Mouse (Mus musculus): ENCODE measurements around the gene Timmdc1.

The Timmdc1 gene

DNA sequence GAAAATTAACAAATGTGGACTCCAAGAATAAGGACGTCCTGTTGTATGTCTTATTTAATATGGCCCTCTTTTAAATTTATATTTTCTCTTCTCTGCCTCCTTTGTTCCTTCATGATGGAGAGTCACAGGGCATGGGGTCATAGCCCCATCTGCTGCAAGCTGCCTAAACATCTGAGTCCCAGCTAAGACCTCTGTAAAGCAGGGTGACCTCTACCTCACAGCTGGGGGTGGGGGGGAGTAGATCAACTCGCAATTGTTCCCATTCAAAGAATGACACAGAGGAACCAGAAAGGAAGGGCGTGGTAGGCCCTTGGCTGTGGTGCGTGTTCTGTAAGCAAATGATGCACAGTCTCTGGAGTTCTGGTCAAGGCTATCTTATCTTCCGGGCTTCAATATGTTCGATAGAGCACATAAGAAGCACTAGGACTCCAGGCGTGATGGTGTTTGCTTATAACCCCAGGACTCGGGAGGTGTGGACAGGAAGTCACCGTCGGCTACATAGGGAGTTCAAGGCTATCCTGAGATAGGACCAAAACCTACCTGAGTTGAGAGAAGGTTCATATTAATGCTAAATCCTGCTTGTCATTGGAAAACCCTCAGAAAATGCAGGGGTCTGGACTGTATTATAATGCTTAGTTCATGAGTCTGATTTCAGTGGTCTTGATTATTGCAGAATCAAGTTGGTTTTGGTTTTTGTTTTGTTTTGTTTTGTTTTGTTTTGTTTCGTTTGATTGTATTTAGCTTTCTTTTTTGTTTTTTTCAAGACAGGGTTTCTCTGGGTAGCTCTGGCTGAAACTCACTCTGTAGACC is 50.6 kb downstream of the Timmdc1 start:
- in situ Hi-C loops (cut with MboI; ENCODE audit: low pct_unique_long_range_greater_than_20kb in 1 of 2, low sequenced_read_pairs in 2 of 2, unreplicated experiment in 1 of 2), result no loop called here

- in situ Hi-C loops (cut with MboI; ENCODE audit: low pct_unique_long_range_greater_than_20kb in 1 of 2, low sequenced_read_pairs in 2 of 2, unreplicated experiment in 1 of 2), result loop anchor here in 1 of 2 experiments (10.0 kb wide), 1 partner anchor 125 kb away; the partner anchor contains the start of genes Cox17, Gm21987 and Maats1
Measured at GRCm38 (mm10) chr16:38469437-38469836, 53.0 kb downstream of the Timmdc1 start.

DNA sequence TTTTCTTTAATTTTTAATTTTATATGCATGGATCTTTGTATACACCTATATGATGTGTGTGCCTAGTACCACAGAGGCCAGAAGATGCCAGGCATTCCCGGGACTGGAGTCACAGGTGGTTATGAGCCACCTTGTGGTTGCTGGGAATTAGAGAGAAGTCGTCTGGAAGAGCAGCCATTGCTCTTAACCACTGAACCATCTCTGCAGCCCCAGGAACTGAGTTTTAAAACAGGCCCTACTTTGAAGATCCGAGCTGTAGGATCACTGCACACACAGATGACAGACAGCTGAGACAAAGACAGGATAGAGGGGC is 53.8 kb downstream of the Timmdc1 start:
- in situ Hi-C loops (cut with MboI; ENCODE audit: low pct_unique_long_range_greater_than_20kb in 1 of 2, low sequenced_read_pairs in 2 of 2, unreplicated experiment in 1 of 2), result loop anchor here in 1 of 2 experiments (10.0 kb wide), 1 partner anchor 124 kb away; the partner anchor contains the start of genes Cox17, Gm21987 and Maats1

DNA sequence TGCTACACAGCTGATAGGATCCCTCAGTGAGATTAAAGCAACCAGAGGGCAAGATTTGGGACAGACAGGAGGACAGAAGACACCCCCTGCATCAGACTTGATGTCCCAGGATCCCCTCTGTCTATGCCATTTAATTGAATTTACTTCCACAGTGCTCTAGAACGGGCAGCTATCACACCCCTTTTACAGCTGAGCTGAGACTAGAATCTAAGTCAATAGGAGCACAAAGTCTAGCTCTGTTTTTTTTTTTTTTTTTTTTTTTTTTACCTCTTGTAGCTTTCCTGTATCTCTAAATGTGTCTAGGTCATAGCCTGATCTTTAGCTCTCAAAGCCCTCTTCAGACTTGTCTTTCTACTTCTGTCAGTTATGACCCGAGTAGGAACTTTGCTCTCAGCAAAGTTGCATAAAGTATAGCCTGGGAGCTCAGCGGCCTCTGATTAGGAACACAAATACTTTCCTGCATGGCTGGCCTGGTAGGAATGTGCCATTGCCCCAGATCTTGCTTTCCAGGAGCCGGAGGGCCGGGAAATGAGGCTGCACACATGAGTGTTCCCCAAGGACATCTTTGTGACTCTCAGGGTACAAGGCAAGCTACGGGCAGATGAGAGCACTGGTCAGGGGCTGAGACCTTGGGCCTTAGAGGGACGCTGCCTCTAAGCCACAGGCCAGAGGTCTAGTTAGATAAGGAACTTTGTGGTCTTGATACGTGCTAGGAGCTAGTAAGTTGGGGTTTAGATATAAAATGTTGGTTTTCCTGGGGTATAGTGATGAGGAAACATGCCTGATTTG is 54.4 kb downstream of the Timmdc1 start:
- in situ Hi-C loops (cut with MboI; ENCODE audit: low pct_unique_long_range_greater_than_20kb in 1 of 2, low sequenced_read_pairs in 2 of 2, unreplicated experiment in 1 of 2), result loop anchor here in 1 of 2 experiments (10.0 kb wide), 1 partner anchor 123 kb away; the partner anchor contains the start of genes Cox17, Gm21987 and Maats1

DNA sequence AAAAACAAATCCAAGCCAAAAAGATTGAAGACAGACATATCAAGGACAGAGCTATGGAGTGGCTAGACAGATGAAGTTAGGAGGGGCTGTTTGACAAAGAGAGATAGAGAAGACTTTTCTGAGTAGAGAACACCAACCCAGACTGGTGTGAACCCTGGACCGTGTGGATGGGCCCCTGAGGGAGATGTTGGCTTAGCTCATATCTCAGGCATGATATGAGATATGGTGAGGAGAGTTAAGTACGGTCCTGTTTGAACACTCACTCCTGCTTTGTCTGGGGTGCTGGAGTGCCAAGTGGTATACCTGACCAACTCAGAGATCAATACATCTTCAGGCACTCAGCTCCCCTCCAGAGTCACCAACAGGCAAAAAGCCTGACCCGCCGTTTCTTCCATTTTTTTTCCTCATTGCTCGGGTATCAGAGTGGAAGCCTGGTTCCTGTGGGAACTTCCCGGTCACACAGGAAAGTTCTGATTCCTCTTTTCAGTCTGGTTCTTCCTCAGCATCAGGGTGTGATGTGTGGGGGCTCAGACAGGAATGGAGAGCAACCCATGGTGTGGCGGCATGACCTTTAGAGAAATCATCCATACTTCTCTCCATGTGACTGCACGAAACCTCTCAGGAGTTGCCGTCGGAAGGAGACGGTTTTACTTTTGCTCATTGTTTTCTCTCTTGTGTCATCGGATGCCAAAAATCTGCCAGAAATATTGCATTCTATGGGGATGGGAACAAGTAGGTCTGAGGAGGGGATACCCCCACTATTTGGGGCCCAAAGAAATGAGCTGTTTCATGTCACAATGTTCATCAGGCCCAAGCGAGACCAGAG is 55.2 kb downstream of the Timmdc1 start:
- in situ Hi-C loops (cut with MboI; ENCODE audit: low pct_unique_long_range_greater_than_20kb in 1 of 2, low sequenced_read_pairs in 2 of 2, unreplicated experiment in 1 of 2), result loop anchor here in 1 of 2 experiments (10.0 kb wide), 1 partner anchor 123 kb away; the partner anchor contains the start of genes Cox17, Gm21987 and Maats1

DNA sequence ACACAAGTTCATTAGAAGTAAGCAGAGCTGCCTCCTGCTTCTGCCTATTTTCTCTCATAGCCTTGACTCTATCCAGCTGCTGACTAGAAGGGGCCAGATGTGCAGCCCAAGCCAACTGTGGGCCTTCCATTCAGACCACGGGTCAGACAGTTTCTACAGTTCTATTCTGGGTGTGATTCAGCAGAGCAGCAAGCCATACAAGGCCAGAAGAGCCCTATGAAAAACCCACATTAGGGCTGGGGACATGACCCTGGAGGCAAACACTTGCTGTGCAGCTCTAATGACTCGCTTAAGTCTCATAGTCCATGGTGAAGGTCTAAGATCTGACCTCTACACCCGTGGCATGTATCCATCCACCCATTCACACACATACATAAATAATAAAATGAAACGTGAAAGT is 56.4 kb downstream of the Timmdc1 start:
- in situ Hi-C loops (cut with MboI; ENCODE audit: low pct_unique_long_range_greater_than_20kb in 1 of 2, low sequenced_read_pairs in 2 of 2, unreplicated experiment in 1 of 2), result loop anchor here in 1 of 2 experiments (10.0 kb wide), 1 partner anchor 121 kb away; the partner anchor contains the start of genes Cox17, Gm21987 and Maats1

DNA sequence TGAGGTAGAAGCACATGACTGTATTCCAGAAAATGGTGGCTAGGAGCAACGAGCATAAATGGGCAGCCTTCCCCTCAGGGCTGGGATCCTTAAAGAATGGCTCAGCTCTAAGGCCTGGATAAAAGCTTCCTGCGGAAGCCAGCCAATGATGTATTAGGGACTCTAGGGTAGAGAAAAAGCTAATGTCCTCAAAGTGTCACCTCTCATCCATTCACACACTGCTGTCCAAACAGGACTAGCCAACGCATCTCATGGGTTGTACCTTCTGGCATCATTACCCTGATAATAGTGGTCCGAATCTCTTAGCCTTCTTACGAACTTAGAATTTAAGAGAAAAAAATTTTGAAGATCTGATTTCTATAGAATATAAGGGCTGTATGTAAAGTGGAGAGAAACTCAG is 59.2 kb downstream of the Timmdc1 start:
- in situ Hi-C loops (cut with MboI; ENCODE audit: low pct_unique_long_range_greater_than_20kb in 1 of 2, low sequenced_read_pairs in 2 of 2, unreplicated experiment in 1 of 2), result loop anchor here in 1 of 2 experiments (10.0 kb wide), 1 partner anchor 119 kb away; the partner anchor contains the start of genes Cox17, Gm21987 and Maats1

- in situ Hi-C loops (cut with MboI; ENCODE audit: low pct_unique_long_range_greater_than_20kb in 1 of 2, low sequenced_read_pairs in 2 of 2, unreplicated experiment in 1 of 2), result loop anchor here in 1 of 2 experiments (10.0 kb wide), 1 partner anchor 117 kb away; the partner anchor contains the start of genes Cox17, Gm21987 and Maats1
Measured at GRCm38 (mm10) chr16:38462161-38462560, 60.3 kb downstream of the Timmdc1 start.

GRCm38 (mm10) chr16:38461749-38462148 is 60.7 kb downstream of the Timmdc1 start:
- in situ Hi-C loops (cut with MboI; ENCODE audit: low pct_unique_long_range_greater_than_20kb in 1 of 2, low sequenced_read_pairs in 2 of 2, unreplicated experiment in 1 of 2), result loop anchor here in 1 of 2 experiments (10.0 kb wide), 1 partner anchor 117 kb away; the partner anchor contains the start of genes Cox17, Gm21987 and Maats1

GRCm38 (mm10) chr16:38459990-38460389 is 62.5 kb downstream of the Timmdc1 start:
- in situ Hi-C loops (cut with MboI; ENCODE audit: low pct_unique_long_range_greater_than_20kb in 1 of 2, low sequenced_read_pairs in 2 of 2, unreplicated experiment in 1 of 2), result loop anchor here in 1 of 2 experiments (10.0 kb wide), 1 partner anchor 115 kb away; the partner anchor contains the start of genes Cox17, Gm21987 and Maats1

DNA sequence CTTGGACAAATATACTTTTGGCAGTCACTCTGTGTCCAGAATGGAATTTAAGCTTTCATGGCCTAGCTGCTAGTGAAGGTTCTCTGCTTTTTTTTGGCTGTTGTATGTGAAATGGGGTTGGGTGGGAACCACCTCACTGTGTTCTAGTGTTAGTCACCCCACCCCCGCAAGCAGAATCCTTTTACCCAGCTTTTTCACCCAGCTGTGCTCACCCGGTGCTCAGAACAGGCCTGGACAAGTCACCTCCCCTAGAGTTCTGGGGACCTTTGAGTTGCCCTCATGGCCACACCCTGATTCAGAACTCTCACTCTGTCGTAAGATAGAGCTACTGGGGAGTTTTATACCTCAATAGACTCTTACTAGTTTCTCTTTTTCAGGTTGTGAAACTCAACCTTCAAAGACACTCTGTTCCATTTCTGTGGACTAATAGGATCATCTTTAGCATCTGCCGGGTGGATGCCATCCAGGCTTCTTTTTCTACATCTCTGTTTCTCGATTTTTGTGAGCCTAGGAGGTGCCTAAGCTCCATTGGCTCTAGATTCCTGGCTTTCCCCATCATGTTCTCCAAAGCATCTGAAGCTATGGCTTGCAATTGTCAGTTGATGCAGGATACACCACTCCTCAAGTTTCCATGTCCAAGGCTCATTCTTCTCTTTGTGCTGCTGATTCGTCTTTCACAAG is 63.7 kb downstream of the Timmdc1 start:
- in situ Hi-C loops (cut with MboI; ENCODE audit: low pct_unique_long_range_greater_than_20kb in 1 of 2, low sequenced_read_pairs in 2 of 2, unreplicated experiment in 1 of 2), result no loop called here

DNA sequence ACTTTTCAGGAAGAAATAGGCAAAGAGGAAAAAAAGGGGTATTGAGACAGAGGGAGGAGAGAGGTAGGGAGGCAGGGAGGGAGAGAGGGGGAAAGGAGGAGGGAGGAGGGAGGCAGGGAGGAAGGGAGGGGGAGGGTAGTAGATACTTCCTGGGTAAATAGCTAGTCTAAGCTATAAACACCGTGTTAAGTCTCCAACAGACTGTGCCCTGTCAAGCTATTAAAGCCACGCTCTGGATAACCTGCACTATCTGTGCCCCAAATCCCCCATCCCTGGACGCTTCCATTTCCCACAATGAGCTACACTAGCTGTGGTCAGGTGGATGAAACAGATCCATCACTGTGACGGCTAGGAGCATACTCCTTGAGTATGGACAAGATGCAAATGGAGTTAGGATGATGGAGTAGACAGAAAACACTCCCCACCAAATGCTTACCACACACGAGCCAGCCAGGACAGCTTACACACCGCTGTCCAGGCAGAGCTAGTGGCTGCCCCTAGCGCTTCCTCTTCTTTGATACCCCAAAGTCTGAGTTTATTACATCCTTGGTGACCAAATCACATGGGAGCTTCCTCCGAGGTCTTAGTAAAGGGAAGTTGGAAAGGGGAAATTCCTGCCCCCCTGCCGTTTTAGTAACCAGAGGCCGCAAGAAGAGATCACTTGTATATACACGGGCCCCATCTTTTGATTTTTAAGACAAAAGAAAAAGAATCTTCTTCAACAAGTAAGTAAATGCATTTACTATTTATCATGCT is 65.5 kb downstream of the Timmdc1 start:
- in situ Hi-C loops (cut with MboI; ENCODE audit: low pct_unique_long_range_greater_than_20kb in 1 of 2, low sequenced_read_pairs in 2 of 2, unreplicated experiment in 1 of 2), result no loop called here

DNA sequence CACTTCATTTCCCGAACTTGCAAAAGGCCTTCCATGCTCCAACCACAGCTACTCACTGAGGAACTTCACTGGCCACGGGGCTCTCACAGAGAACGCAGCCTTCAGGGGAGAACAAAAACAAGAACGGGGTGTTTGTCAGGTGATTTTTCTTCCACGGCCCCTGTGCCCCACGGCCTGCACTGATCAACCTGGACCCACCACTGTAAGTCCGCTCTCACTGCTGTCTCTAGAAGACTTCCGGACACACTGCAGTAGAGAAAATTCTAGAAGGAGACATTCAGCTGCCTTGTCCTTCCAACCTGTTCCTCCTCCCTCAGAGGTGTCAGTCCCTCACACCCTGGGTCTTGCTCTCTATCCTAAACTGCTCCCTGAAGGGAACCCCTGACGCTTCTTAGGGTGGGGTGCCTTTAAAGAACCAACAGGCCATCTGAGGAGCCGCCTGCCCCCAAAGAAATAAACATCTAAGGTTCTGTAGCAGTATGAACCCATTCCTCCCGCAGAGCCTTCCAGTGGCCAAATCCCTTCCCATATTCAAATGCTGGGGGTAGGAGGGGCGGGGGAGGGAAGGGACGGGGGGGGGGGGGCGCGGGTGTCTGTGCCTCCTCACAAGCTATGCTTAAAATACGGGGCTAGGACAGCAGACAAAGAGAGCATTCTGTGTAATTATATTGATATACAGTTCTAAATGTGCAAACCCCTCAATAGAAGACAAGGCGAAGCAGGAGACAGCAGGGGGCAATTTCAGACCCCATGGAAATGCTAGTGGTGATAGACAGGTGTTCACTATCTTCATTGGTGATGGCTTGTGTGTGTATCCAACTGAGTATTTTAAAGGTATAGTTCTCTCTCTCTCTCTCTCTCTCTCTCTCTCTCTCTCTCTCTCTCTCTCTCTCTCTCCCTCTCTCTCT is 66.7 kb downstream of the Timmdc1 start, which contains the start of gene Cd80:
TSS of gene Cd80 (plus strand) at position 51 of the 908 bp plus-strand sequence.
- in situ Hi-C loops (cut with MboI; ENCODE audit: low pct_unique_long_range_greater_than_20kb in 1 of 2, low sequenced_read_pairs in 2 of 2, unreplicated experiment in 1 of 2), result no loop called here

DNA sequence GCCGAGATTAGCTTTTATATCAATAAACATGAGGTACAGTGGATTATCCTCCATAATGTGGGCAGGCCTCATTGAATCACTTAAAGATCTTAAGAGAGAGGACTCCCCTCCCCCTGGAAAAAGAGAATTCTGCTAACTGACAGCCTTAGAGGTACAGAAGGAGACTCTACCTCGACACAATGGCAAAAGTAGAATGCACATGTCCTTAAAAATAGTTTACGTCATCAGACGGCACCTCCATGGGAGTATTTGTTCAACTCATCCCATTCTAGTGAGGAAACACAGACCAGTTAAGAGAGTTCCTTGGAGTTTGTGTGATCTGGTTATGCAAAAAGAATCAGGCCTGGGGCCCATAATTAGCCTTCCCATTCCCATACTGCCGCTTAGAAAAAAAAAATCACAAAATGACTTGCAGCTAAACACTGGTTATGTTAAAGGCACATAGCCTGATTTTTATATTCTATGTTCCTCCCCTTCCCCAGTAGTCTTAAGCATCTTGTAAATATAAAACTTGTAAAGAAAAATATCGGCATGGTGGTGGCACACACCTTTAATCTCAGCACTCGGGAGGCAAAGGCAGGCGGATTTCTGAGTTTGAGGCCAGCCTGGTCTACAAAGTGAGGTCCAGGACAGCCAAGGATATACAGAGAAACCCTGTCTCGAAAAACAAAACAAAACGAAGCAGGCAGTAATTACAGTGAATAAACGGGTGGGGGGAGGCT is 67.8 kb downstream of the Timmdc1 start:
- in situ Hi-C loops (cut with MboI; ENCODE audit: low pct_unique_long_range_greater_than_20kb in 1 of 2, low sequenced_read_pairs in 2 of 2, unreplicated experiment in 1 of 2), result no loop called here

GRCm38 (mm10) chr16:38453952-38454351 is 68.5 kb downstream of the Timmdc1 start:
- in situ Hi-C loops (cut with MboI; ENCODE audit: low pct_unique_long_range_greater_than_20kb in 1 of 2, low sequenced_read_pairs in 2 of 2, unreplicated experiment in 1 of 2), result no loop called here

Data from mouse embryonic stem cell (cell line).